Mouse (Mus musculus): ENCODE data around the gene Ptprg. TPM values are rescaled to one million over a fixed set of nuclear protein-coding genes. Genes with fewer than 3 reads are reported as not detected.

Ptprg gene
- polyA plus RNA-seq, 1 experiment from 2014 or later = 26.5 TPM

DNA sequence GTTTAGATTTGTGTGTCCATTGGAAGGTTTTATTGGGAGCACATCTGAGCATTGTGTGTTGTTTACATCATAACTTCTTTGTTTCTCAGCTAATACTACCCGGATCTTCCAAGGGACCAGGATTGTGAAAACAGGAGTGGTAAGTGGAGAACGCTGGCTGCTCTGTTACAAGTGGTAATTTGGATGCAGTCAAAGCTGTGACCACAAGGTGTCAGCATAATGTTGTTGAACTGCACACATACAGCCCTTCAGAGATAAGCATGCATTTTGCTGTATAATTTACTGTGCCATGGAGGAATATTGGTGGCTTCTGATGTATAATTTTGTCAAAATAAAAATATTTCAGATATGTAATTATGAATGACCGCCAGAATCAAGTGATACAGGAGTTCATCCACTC is 598.6 kb downstream of the Ptprg start:
- no peaks in the 10 kb centered on the region for H3K4me1 ChIP-seq (replicated peaks; ENCODE audit: control insufficient read depth, insufficient read depth, low read length)
- H3K9ac ChIP-seq (ENCODE audit: low read length) = no peak overlapping the region
- H3K27me3 ChIP-seq (ENCODE audit: control insufficient read depth, insufficient read depth, low read depth, low read length) = no peaks in the 10 kb centered on the region
- WGBS = 41% methylated on average over 3 of the region's 3 CpGs
- ATAC-seq (ENCODE audit: low read depth) = peak; percentile 69; the same call in 1 of the 2 replicates
- no peak overlapping the region for H3K27ac ChIP-seq (ENCODE audit: low read length)
- no peaks in the 10 kb centered on the region for H3K9me3 ChIP-seq (ENCODE audit: control insufficient read depth, low read length)
- no peaks in the 10 kb centered on the region for H3K36me3 ChIP-seq (ENCODE audit: control insufficient read depth, insufficient read depth, low read length)
- no peak overlapping the region for H3K4me2 ChIP-seq (ENCODE audit: low read depth, low read length)
- no peak overlapping the region for H3K4me3 ChIP-seq (ENCODE audit: low read length)

DNA sequence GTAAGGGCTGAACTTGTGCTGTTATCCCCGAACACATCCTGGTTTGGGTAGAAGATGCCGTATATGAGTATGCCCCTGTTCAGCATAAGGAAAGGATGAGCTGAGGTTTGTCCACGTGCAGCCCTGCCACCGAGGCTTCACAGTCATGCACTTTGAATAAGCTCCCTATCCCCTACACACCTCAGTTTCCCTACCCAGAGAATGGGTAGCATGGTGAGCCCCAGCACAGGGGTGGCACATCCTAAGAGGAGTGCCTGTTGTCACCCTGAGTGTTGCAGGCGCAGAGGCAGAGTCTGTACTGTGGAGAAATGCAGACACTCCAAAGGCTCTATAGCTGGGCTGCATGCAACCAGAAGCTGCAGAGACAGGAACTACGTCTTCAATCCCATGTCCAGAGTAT is 599.4 kb downstream of the Ptprg start:
- no peak overlapping the region for H3K9ac ChIP-seq (ENCODE audit: low read length)
- no peak overlapping the region for H3K4me3 ChIP-seq (ENCODE audit: low read length)
- WGBS = 95% methylated on average over 6 of the region's 6 CpGs
- no peaks in the 10 kb centered on the region for H3K4me1 ChIP-seq (replicated peaks; ENCODE audit: control insufficient read depth, insufficient read depth, low read length)
- no peaks in the 10 kb centered on the region for H3K36me3 ChIP-seq (ENCODE audit: control insufficient read depth, insufficient read depth, low read length)
- H3K27me3 ChIP-seq (ENCODE audit: control insufficient read depth, insufficient read depth, low read depth, low read length) = no peaks in the 10 kb centered on the region
- no peak overlapping the region for H3K27ac ChIP-seq (ENCODE audit: low read length)
- no peak overlapping the region for H3K4me2 ChIP-seq (ENCODE audit: low read depth, low read length)
- no peak for ATAC-seq (ENCODE audit: low read depth)
- H3K9me3 ChIP-seq (ENCODE audit: control insufficient read depth, low read length) = no peaks in the 10 kb centered on the region

DNA sequence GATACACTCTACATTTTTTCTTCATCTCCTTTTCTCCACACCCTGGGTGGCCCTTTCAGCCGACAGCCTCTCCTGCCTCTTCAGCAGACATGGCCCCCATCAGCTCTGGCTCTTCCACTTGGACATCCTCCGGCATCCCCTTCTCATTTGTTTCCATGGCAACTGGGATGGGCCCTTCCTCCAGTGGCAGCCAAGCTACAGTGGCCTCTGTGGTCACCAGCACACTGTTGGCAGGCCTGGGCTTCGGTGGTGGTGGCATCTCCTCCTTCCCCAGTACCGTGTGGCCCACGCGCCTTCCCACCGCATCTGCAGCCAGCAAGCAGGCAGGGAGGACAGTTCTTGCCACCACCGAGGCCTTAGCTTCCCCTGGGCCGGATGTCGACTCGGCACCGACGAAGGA is 600.3 kb downstream of the Ptprg start:
- H3K27ac ChIP-seq (ENCODE audit: low read length) = no peak overlapping the region
- no peaks in the 10 kb centered on the region for H3K9me3 ChIP-seq (ENCODE audit: control insufficient read depth, low read length)
- H3K4me2 ChIP-seq (ENCODE audit: low read depth, low read length) = no peak overlapping the region
- H3K9ac ChIP-seq (ENCODE audit: low read length) = no peak overlapping the region
- H3K27me3 ChIP-seq (ENCODE audit: control insufficient read depth, insufficient read depth, low read depth, low read length) = no peaks in the 10 kb centered on the region
- no peak for ATAC-seq (ENCODE audit: low read depth)
- H3K36me3 ChIP-seq (ENCODE audit: control insufficient read depth, insufficient read depth, low read length) = no peaks in the 10 kb centered on the region
- no peaks in the 10 kb centered on the region for H3K4me1 ChIP-seq (replicated peaks; ENCODE audit: control insufficient read depth, insufficient read depth, low read length)
- WGBS = 79% methylated on average over 13 of the region's 13 CpGs
- H3K4me3 ChIP-seq (ENCODE audit: low read length) = no peak overlapping the region

DNA sequence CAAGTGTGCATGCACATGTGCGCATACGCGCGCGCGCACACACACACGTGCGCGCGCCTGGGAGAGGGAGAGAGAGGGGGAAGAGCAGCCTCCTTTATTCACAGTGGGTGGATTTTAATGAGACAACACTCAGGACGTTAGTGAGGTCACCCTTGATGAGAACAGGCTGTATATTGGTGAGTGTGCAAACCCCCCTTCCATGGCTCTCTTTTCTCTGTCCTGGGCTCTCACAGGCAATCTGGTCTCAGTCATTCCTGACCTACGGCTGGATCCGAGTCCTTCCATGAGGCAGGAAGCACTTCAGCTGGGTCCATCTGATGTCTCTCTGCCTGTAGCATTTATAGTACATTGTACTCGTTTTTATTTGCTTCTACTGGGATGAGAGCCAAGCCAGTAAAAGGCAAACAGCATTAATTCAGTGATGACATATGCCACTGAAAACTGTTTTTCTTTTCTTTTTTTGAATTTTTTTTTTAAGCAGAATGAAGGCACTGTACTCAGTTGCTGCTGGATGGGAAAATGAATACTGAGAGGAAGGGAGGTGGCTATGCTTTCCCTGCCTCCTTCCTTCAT is 608.5 kb downstream of the Ptprg start:
- H3K27me3 ChIP-seq (ENCODE audit: control insufficient read depth, insufficient read depth, low read depth, low read length) = no peaks in the 10 kb centered on the region
- H3K4me2 ChIP-seq (ENCODE audit: low read depth, low read length) = no peak overlapping the region
- no peak overlapping the region for H3K4me3 ChIP-seq (ENCODE audit: low read length)
- no peaks in the 10 kb centered on the region for H3K9me3 ChIP-seq (ENCODE audit: control insufficient read depth, low read length)
- peak; percentile 79 for ATAC-seq (ENCODE audit: low read depth)
- H3K4me1 ChIP-seq (replicated peaks; ENCODE audit: control insufficient read depth, insufficient read depth, low read length) = peaks cover 4% of the 10 kb centered on the region
- no peaks in the 10 kb centered on the region for H3K36me3 ChIP-seq (ENCODE audit: control insufficient read depth, insufficient read depth, low read length)
- 74% methylated on average over 14 of the region's 14 CpGs for WGBS
- H3K27ac ChIP-seq (ENCODE audit: low read length) = no peak overlapping the region
- H3K9ac ChIP-seq (ENCODE audit: low read length) = no peak overlapping the region

DNA sequence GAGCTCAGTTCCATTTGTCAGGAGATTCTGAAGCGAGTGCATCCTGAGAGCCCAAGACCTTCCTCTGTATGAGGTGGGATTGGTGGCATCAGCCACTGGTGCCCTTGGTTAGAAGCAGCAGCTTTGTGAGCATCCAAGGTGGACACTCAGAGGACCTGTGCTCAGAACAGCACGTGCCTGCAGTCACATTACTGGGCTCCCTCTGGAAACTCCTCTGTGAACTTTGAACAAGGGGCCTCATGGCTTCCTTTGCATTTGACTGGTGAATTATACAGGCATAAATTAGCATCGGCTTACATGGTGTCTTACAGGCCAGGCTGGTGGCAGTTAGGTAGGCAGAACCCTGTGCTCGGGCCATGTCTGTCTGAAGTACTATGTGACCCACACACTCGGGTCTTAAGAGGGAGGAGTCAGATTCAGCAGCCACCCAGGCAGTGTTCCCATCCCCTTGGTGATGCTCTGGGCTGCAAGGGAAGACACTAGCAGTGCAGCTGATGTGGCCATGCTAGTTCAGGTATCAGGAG is 609.1 kb downstream of the Ptprg start:
- 71% methylated on average over 5 of the region's 5 CpGs for WGBS
- Histone ChIP-seq H3K9ac (ENCODE audit: low read length) (no peak overlapping the region), H3K4me2 (ENCODE audit: low read depth, low read length) (no peak overlapping the region), H3K4me1 (replicated peaks; ENCODE audit: control insufficient read depth, insufficient read depth, low read length) (peaks cover 4% of the 10 kb centered on the region), H3K4me3 (ENCODE audit: low read length) (no peak overlapping the region), H3K36me3 (ENCODE audit: control insufficient read depth, insufficient read depth, low read length) (no peaks in the 10 kb centered on the region), H3K27ac (ENCODE audit: low read length) (no peak overlapping the region), H3K9me3 (ENCODE audit: control insufficient read depth, low read length) (no peaks in the 10 kb centered on the region), H3K27me3 (ENCODE audit: control insufficient read depth, insufficient read depth, low read depth, low read length) (no peaks in the 10 kb centered on the region)
- ATAC-seq (ENCODE audit: low read depth) = peak; percentile 10; the same call in 1 of the 2 replicates

DNA sequence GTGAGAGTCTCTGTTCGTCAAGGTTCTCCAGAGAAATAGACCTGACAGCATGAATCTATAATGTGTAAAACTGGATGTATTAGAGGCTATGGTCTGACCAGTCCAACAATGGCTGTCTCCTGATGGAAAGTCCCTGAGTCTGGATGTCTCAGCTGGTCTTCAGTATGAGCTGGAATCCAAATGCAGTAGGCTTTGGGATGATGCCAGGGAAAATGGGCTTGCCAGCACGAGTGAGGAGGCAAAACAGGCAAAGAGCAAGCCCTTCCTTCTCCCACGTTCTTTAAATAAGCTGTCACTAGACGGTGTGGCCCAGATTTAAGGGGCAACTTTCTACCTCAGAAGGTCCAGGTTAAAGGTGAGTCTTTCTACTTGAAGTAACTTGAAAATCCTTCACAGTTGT is 609.9 kb downstream of the Ptprg start:
- H3K4me1 ChIP-seq (replicated peaks; ENCODE audit: control insufficient read depth, insufficient read depth, low read length) = peaks cover 4% of the 10 kb centered on the region
- no peaks in the 10 kb centered on the region for H3K36me3 ChIP-seq (ENCODE audit: control insufficient read depth, insufficient read depth, low read length)
- no peak for ATAC-seq (ENCODE audit: low read depth)
- H3K9ac ChIP-seq (ENCODE audit: low read length) = no peak overlapping the region
- H3K27me3 ChIP-seq (ENCODE audit: control insufficient read depth, insufficient read depth, low read depth, low read length) = no peaks in the 10 kb centered on the region
- H3K27ac ChIP-seq (ENCODE audit: low read length) = no peak overlapping the region
- no peak overlapping the region for H3K4me3 ChIP-seq (ENCODE audit: low read length)
- WGBS = 59% methylated on average over 4 of the region's 4 CpGs
- no peak overlapping the region for H3K4me2 ChIP-seq (ENCODE audit: low read depth, low read length)
- H3K9me3 ChIP-seq (ENCODE audit: control insufficient read depth, low read length) = no peaks in the 10 kb centered on the region

DNA sequence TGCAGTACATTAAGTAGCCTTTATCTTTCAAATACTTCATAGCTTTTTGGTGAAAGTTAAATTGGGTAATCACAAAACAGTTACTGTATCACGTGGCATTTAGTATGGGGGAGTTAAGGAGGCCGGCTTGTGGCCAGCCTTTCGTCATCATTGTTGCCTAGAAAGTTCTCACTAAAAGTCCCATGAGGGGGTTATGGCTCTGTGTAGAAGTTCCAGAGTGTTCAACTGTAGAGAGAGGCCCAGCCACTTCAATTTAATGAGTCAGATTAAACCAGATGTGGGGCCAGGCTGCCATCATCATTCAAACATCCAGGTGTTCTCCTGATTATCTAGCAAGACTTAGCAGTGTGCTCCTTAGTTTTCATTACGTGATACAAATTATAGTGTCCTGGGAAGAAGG is 613.9 kb downstream of the Ptprg start:
- Histone ChIP-seq H3K4me2 (ENCODE audit: low read depth, low read length) (no peak overlapping the region), H3K36me3 (ENCODE audit: control insufficient read depth, insufficient read depth, low read length) (no peaks in the 10 kb centered on the region), H3K4me3 (ENCODE audit: low read length) (no peak overlapping the region), H3K27me3 (ENCODE audit: control insufficient read depth, insufficient read depth, low read depth, low read length) (no peaks in the 10 kb centered on the region), H3K27ac (ENCODE audit: low read length) (no peak overlapping the region), H3K9ac (ENCODE audit: low read length) (no peak overlapping the region), H3K9me3 (ENCODE audit: control insufficient read depth, low read length) (no peaks in the 10 kb centered on the region), H3K4me1 (replicated peaks; ENCODE audit: control insufficient read depth, insufficient read depth, low read length) (no peaks in the 10 kb centered on the region; the same call in 1 of the 2 replicates)
- ATAC-seq (ENCODE audit: low read depth) = no peak
- 73% methylated on average over 4 of the region's 4 CpGs for WGBS

DNA sequence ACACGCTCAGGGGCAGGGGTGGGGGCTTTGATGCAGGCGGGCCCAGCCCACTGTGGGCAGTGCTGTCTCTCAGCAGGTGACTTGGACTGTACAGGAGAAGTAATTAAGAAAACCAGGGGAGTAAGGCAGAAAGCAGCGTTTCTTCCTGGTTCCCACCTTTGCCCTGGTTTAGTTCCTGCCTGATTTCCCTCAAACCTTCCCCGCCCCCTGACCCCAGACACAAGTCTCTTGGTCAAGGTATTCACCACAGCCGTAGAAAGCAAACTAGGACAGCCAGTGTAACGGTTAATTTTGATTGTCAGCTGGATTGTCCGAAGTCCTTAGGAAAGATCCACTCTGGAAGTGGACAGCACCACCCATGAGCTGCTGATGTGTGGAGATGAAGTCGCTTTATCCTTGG is 614.3 kb downstream of the Ptprg start:
- Histone ChIP-seq H3K4me3 (ENCODE audit: low read length) (no peak overlapping the region), H3K4me2 (ENCODE audit: low read depth, low read length) (no peak overlapping the region), H3K9me3 (ENCODE audit: control insufficient read depth, low read length) (no peaks in the 10 kb centered on the region), H3K36me3 (ENCODE audit: control insufficient read depth, insufficient read depth, low read length) (no peaks in the 10 kb centered on the region), H3K27me3 (ENCODE audit: control insufficient read depth, insufficient read depth, low read depth, low read length) (no peaks in the 10 kb centered on the region), H3K27ac (ENCODE audit: low read length) (no peak overlapping the region), H3K4me1 (replicated peaks; ENCODE audit: control insufficient read depth, insufficient read depth, low read length) (no peaks in the 10 kb centered on the region), H3K9ac (ENCODE audit: low read length) (no peak overlapping the region)
- WGBS = 90% methylated on average over 8 of the region's 8 CpGs
- ATAC-seq (ENCODE audit: low read depth) = no peak

DNA sequence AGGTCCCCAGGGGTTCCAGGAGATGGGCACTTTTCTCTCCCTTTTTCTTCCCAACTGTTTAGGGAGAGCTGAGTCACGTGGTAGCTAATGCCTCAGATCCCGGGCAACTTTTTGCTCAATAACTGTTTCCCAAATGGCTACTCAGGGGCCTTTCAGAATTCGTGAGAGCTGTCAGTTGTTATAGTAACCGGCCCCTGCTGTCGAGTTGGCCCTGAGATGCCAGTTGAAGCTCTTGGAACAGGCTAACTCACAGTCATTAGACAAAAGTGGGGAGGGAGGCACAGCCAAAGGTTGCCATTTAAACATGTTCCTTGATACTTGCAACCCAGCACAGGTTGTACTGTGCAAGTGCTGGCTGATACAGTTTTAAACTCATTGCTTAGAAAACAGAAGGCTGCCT is 624.1 kb downstream of the Ptprg start:
- no peaks in the 10 kb centered on the region for H3K36me3 ChIP-seq (ENCODE audit: control insufficient read depth, insufficient read depth, low read length)
- no peaks in the 10 kb centered on the region for H3K4me1 ChIP-seq (replicated peaks; ENCODE audit: control insufficient read depth, insufficient read depth, low read length)
- no peaks in the 10 kb centered on the region for H3K9me3 ChIP-seq (ENCODE audit: control insufficient read depth, low read length)
- H3K27me3 ChIP-seq (ENCODE audit: control insufficient read depth, insufficient read depth, low read depth, low read length) = no peaks in the 10 kb centered on the region
- no peak for ATAC-seq (ENCODE audit: low read depth)
- H3K4me3 ChIP-seq (ENCODE audit: low read length) = no peak overlapping the region
- no peak overlapping the region for H3K4me2 ChIP-seq (ENCODE audit: low read depth, low read length)
- WGBS = 28% methylated on average over 5 of the region's 5 CpGs
- H3K27ac ChIP-seq (ENCODE audit: low read length) = no peak overlapping the region
- H3K9ac ChIP-seq (ENCODE audit: low read length) = no peak overlapping the region

DNA sequence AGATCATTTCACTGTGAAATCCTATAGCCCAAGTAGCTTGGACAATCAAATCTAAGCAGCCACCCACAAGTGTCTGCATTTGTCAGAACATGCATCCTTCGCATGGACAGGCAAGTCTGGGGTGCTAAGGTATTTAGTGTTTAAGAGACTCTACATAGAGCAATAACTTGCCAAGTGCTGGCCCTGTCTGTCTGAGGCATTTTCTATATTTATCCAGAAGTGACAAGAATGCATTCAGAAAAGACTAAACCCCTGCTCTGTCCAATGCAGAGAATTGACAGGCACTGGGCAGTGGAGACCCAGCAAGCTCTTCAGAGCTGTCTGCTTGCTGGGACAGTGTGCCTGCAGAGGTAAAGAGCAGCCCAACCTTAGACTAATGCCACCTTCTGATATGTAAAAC is 625.3 kb downstream of the Ptprg start:
- 86% methylated on average over 1 of the region's 1 CpGs for WGBS
- no peak for ATAC-seq (ENCODE audit: low read depth)
- no peak overlapping the region for H3K4me3 ChIP-seq (ENCODE audit: low read length)
- H3K27me3 ChIP-seq (ENCODE audit: control insufficient read depth, insufficient read depth, low read depth, low read length) = no peaks in the 10 kb centered on the region
- no peaks in the 10 kb centered on the region for H3K9me3 ChIP-seq (ENCODE audit: control insufficient read depth, low read length)
- no peaks in the 10 kb centered on the region for H3K36me3 ChIP-seq (ENCODE audit: control insufficient read depth, insufficient read depth, low read length)
- H3K27ac ChIP-seq (ENCODE audit: low read length) = no peak overlapping the region
- H3K9ac ChIP-seq (ENCODE audit: low read length) = no peak overlapping the region
- no peak overlapping the region for H3K4me2 ChIP-seq (ENCODE audit: low read depth, low read length)
- H3K4me1 ChIP-seq (replicated peaks; ENCODE audit: control insufficient read depth, insufficient read depth, low read length) = 0 out of 2 replicates have a peak, but pooled peaks cover under 1% of the 10 kb centered on the region
